Mouse (Mus musculus): ENCODE data around the gene Ephb1. TPM values are rescaled to one million over a fixed set of nuclear protein-coding genes. Genes with fewer than 3 reads are reported as not detected.
A peak's percentile ranks its signal among the peaks of the same experiment; 100 is the strongest.

Ephb1 gene
- total and polyA plus RNA-seq, 3 experiments = 1.8 to 2.2 (median 2.2) TPM

DNA sequence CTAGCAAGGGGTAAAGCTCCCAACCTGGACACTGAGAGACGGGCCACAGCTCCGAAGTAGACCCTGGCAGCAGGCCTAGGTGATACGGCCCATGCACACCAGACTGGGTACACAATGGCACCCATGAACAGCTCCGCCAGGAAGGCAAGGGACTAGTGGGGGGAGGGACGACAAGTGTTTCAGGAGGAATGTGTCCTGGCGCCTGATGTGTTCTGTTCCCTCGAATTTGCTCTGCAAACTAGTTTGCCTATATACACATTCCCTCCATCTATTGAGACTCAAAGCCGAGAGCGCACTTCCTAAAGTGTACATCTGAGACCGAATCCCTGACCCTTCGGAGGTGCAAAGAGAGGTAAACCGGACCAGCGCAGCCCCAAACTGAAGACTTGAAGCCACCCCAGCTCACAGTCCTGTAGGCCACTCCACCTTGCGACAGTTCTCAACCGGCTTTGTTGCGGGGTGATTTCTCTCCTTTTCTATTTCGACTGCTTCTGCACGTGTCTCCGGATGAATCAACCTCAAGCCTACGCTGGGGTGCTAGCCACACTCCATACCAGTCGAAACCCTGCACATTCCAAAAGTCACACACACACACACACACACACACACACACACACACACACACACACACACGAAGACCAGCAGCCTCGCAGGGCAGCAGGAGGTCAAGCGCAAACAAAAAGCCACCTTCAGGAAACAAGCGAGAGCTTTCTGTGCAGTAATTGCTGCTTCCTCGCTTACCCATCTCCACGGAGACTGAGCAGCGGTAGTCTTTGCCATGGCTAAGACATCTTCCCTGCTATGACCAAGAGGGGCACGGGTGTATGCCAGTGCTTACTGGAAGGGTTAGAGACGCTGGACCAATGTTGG is 2.1 kb downstream of the Ephb1 start:
- no peak for DNase-seq

DNA sequence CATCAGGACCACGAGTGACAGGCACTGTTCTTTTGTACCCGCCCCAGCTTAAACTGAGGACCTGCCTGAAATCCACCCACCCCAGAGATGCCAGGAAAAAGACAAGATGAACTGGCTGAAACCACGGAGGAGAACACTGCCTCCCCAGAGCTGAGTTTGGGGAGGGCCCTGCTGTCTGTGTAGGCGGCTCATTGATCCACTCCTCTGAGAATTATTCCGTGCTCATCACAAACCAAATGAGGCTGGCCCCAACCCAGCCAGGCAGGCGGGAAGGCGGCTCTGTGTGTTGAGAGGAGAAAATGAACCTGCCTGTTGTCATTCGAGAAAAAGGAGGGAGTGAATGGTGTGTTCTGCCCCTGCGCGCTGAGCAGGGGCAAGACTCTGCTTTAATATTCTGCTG is 2.8 kb downstream of the Ephb1 start:
- no peak for DNase-seq

DNA sequence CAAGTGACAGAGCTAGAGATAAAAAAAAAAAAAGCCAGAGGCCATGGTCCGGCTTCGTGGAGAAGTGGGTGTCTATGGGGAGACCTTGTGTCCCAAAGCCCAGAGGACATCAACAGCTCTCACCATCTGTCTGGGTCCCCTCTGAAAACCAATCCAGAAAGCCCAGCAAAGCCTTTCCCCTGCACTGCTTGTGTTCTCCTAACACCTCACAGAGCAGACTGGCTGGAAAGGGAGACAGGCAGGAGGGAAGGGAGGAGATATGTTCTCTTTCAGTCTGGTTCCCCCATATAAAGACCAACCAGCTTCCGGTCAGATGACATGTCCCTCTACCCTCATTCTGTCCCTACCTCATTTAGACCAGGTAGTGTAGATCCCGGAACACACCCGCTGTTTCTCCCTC is 3.3 kb downstream of the Ephb1 start:
- DNase-seq = no peak

DNA sequence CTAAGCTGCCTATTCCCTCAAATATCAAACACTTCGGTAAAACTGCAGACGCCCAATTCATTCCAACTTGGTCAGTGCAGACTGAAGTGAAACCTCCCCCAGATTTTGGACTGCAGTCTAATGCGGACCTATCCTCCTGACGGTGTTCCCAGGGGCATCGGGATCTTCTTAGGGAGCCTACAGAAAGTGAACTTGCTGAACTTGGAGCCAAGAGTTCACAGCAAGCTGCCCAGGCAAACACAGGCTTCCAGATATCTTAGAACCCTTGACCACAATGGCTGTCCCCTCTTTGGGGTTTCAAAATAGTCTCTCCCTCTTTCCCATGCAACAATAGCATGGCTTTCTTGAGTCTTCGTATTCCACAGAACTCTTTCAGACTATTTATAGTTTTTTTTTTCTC is 3.8 kb downstream of the Ephb1 start:
- DNase-seq = no peak

DNA sequence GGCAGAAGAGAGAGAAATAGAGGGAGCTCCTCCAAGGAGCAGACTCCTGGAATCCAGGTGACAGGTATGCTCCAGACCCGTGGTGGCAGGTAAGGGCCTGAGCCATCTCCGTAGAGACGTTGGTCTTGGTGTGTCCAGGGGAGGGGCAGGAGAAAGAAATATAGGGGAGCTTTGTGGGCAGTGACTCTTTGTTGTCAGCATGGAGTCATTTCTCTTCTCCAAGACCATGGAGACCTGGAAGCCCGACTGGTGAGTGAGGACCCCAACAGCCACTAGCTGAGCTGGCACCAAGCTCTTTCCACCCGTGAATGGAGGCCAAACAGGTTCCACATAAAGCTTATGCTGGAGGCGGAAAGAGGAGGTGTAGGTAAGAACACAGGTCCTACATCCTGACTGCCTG is 4.4 kb downstream of the Ephb1 start:
- no peak for DNase-seq

DNA sequence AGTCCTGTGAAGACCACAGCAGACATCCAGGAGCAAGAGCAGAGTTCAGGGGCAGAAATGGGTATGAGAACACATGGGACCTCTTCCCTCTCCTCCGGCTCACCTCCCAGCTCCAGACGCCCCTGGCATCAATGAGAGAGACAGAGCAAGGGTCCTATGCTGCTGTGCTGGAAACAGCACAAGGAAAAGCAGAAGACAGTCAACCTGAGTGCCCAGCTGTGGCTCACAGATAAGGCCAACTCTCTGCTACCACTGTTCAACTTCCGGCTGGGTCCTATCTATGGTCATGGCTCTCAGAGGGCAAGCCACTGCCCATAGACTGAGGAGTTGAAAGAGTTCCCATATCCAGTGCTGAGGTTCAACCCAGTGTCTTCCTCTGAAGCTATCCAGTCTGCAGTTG is 7.7 kb downstream of the Ephb1 start:
- no peak for DNase-seq

DNA sequence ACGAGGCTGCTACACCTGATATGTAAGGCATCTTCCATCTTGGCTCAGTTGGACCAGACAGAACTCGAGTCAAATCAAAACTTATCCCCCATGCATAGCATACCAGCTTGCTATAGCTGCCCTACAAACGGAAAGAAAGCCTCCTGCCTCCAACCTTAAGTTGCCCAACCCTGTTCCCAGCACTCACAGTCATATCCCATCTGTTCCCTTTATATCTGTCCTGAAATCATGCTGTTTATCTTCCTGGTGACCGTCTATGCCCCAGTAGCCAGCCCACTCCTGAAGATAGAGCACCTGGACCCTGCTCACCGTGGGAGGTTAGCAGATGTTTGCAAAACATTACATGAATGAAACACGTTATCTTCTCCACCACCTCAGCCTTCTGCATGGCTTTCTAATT is 9.0 kb downstream of the Ephb1 start:
- no peak for DNase-seq

DNA sequence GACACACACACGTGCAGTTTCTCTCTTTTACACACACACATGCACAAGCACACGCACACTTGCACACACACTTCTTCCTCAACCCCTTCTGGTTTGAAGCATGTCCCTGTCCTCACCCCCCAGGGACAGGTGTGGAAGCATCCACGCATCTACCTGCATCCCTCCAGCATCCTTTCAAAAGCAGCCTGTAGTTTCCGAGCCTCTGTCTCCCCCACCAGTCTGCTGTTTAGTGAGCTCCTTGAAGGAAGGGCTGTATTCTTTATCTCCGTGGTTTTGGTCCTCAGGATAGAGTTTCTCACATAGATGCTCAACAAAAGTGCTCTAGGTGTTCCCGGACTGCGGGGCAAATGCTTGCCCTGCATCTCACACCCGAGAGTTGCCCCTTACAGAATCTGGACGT is 9.4 kb downstream of the Ephb1 start:
- no peak for DNase-seq

DNA sequence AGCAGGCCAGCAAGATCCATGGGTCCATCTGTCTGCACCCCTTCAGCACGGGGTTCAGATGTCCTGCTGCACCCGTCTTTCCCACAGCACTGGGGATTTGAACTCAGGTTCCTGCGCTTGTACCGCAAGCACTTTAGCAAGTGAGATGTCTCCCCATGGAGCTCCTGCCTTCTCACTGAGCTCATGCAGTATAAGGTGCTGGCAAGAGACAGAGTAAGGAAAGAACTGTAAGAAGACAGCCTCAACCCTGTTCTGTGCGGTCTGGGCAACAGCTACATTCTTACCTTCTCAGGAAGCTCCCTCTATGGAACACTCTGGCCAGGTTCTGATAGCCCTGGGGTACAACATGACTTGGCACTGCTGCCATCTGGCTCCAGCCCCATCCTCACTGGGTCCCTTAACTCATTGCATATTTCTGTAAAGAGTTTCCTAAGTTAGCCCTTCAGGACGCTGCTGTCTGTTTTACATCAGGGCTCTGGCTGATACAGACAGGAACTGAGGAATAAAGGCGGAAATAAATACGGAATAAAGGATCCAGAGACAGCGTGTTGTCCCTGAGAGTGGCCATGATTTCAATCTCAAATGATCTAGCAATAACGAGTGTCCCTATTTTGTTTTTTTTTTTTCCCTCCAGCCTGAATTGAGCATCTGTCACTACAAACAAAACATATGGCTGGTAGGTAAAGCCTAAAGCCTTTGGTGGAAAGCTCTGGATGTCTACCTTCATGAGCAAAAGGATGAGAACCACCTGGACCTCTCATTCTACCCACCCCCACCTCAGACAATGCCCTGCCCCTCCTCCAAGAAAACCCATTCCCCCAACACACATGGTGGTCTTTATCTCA is 10.2 kb downstream of the Ephb1 start:
- DNase-seq = no peak

DNA sequence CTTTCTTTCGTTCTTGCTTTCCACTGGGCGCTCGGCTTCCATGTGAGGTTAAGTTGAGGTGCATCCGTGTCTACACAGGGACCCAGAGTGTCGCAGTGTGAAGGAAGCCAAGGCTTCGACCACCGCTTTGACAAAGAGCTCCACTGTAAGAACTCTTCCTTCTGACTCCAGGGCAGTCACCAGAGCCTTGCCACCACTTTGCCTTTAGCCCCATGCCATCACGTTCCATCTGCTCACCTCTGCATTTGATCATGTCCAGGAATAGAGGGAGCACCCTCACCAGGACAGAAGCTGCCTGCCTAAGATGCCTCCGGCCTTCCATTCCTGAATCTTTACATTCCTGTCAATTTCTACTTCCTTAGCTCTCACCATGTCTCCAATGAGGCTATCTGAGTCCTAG is 11.4 kb downstream of the Ephb1 start:
- DNase-seq = no peak

DNA sequence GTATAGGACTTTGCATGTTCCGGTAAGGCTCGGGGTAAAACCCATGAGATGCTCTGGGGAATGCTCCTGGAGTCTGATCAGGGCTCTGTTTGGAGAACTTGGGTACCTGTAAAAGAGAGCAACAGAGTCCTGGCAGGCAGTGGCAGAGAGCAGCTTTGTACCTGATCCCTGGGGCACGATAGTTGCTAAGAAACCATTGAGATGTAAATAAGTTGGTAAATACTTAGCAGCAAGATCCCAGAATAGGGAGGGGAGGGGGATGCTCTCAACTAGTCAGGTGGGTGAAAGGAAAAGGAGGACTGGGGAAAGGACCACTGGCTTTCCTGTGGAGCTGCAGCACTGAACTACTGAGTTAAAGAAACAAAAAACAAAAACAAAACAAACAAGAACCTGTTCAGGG is 12.5 kb downstream of the Ephb1 start:
- DNase-seq = no peak

DNA sequence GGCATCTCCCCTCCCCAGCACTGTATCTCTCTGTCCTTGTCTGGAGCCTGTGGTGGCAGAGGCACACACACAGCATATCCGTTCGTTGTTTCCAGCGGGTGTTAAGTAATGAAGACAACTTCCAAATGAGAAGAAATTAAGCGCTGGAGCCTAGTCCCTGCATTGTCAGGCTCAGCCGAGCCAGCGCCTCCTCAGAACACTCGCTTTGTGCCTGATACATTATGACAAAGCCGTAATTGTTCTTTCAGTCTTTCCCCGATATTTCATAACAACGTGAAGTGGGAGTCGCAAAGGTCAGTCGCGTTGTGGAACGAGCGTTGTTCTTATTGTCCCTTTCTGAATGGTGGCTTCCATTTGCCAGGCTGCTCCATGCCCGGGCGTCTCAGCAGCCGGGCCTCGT is 13.7 kb downstream of the Ephb1 start:
- DNase-seq = no peak

DNA sequence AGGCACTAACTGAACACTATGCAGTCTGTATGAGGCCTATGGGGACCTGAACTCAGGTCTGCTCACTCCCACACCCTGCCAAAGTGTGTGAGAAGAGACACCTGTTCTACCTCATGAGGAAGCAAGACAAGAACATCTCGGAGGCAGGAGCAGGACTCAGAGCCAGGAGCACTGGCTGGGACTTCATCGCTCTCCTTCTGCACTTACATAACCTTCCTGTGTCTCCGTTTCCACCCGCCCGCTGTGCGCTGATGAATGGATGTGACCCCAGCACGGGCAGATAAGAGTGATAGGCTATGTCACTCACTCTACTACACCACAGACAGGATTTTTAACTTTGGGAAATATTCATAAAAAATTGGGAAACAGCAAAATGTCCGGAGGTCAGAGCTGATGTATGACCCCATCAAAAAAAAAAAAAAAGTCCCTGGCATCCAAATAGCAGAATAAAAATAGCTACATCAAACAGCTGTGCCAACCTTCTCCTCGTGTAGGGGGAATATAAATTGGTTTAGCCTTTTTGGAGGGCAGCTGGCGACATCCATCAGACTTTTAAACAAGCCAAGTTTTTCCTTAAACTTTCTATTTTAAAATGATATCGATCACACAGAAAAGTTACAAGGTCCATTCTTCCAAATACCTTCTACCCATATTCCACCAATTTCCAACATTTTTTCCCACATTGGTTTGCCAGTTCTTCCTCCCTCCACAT is 18.8 kb downstream of the Ephb1 start:
- peak; percentile 42 for DNase-seq

DNA sequence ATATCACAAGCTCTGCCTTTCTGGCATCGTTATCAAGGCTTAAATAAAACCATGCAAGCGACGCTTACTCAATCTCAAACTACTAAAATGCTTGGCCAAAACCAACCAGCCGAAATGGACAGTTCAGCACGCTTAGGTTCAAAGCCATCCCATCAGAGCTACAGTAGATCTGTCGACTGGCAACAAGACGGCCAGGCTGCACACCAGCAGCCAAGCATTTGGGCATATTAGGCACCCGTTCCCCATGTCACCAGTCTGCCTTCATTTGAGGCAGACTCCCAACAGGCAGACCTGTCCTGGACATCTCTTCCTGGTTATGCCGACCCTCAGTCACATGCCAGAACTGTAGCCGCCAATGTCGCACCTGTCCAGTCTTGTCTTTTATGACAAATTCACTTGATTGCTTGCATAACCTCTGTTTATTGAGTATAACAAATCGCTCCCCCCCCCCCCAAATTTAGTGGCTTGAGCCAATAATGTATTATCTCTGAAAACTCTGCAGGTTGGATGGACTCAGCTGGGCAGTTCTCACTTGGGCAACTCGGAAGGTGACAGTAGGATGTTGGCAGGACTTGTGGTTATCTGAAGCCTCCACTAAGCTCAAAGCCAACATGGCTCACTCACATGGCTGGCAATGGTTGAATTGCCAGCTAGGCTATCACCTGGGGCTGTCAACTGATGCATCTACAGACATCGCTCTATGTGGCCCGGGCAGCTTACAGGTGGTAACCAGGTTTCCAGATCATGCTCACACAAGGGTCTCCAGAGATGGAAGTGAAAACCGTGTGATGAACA is 24.0 kb downstream of the Ephb1 start:
- DNase-seq = no peak

DNA sequence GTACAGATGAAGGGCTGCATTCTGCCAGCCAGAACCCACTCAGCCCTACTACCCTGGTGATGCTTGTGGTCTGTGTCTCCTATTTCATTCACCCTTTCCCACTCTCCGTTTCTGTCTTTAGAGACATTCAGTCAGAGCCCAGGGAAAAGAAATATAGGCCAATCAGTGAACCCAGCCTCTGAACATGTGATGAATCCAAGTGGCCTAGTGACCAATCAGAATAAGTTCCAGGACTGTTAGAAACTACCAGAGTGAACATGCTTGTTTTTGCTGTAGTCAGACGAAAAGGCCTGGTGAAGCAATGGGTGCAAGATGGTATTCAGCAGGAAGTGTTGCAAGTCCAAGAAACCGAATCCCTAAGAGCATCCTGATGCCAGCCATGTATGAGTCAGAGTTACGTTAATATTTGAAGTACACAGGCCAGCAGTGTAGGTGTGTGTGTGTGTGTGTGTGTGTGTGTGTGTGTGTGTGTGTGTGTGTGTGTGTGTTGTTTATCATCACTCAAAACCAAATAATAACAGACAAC is 26.8 kb downstream of the Ephb1 start:
- no peak for DNase-seq

DNA sequence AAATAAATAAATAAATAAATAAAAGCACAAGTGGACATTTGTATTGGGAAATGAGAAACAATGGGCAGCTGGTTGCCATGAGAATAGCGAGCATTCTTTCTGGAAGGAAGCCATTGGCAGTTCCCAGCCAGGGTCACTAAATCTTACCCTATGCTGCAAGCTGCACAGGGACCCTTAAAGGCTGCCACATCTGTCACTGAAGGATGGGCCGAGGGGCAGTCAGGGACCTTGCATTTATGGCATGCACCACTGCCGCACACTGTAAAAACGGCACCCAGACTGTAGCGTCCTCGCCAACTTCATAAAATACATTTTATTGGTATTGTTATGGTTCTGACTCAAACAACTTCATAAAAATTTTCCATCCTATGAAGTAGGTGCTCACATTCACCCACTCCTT is 39.1 kb downstream of the Ephb1 start:
- DNase-seq = no peak

DNA sequence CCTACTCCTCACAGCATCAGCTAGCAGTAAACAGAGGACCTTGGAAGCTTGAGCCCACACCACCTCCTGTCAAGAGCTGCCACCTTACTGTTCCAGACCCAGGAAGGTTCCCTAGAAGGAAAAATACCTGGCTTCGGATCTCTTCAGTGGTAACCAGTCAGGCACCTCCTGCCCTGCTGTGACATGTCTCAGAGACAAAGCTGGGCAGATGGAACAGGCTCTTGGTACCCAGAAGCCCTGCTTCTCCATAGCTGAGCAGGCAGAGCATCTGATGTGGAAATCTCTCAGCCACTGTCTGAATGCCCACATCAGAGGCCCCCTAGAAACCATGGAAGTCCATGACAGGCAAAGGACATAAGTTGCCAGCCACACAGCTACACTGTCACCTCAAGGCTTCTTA is 39.7 kb downstream of the Ephb1 start:
- no peak for DNase-seq

DNA sequence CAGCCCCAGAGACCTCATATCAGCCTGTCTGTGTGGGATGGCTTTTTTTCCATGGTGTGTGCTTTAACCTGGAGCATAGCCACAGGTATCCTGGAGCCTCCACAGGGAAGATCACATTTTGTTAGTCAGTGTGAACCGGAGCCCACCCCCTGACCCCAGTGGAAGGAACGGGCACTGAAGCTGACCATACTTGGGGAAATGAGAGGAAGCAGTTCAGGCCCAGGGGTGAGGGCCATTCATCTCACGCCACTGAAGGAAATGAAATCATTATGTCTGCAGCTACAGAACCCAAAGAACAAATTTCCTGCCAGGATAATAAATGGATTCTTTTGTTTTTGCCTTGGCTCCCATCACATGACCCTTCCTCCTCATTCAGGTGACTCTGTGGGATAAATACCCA is 44.1 kb downstream of the Ephb1 start:
- DNase-seq = peak; percentile 25

DNA sequence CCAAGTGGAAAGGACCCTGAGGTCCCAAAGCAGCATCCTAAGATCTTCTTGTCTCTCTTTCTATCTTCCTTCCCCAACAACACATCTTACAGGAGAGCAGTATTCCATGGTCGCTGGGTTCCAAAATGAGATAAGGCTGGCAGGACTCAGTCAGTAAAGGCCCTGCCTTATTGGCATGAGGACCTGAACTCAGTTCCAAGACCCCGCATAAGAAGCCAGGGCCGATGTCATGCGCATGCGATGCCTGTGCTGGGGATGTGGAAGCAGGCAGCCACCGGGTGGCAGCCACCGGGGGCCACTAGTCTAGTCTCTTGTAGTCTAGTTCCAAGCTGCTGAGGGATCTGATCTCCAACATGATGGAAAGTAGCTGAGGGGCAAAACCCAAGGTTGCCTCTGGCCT is 45.2 kb downstream of the Ephb1 start:
- no peak for DNase-seq

DNA sequence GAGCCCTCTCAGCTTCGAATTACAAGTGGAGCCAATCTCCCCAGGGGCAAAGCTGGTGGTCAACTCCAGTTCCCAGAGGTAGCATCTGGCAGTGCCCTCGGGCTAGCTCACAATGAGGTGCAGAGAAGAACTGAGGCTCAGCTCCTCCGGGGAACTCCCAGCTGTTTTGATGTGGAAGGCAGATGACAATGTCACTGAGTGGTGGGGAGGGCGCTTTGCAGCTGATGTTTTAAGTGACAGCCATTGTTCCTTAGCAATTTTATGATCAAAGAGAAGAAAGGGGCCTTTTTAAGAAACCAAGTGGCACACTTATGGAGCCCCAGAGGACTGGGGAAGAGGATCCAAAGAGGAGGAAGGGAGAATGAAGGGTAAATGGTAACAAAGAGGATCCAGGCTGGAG is 46.8 kb downstream of the Ephb1 start:
- DNase-seq = no peak

DNA sequence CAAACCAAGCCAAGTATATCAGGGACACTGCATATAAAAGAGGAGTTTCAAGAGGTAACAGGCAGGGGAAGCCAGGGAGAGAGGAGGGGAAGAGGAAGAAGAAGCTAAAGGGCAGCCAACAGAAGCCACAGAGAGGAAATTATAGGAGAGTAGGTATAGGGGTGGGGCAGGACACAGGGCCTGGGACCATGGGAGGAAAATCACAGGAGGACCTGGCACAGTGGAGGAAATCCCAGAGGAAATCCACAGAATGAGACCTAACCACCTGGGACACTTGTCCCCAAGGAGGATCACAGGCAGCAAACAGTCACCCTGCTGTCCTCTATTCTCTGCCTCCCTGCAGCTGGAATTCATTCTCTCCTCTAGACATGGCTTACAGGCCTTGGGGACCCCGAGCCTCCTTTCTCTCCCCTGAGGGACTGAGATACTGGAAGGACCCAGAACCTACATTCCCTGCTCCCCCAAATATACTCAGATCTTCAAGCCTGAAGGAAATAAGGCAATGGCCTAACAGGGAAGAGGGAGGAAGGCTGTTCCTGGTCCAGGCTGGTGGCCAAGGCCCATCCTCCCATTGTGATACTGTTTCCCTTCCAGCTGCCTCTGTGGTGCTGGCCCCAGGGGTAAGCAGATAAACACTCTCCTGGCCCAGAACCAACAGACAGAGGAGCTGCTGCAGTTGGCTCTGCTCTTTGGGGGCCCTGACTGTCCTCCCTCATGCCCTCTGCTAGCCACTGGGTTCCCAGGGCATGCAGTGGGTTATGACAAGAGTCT is 47.7 kb downstream of the Ephb1 start:
- peak; percentile 58 for DNase-seq
